Mouse (Mus musculus): ENCODE measurements around the gene Ctf1. TPM values are rescaled to one million over a fixed set of nuclear protein-coding genes. Genes with fewer than 3 reads are reported as not detected.

The Ctf1 gene
- total RNA-seq, 4 experiments from 2014 or later, result 15.2 to 20.3 (median 17.1) TPM

Small RNAs within 50 kb of the gene (microRNA-seq; reads per million reads assigned to microRNA genes)
- gene Mir762, result not detected

Other genes with a start within 250 kb of the Ctf1 start
- 10 to 100 TPM; 21.9 to 29.3 (median 25.1) TPM for gene Fbrs, start 233.5 kb upstream of the Ctf1 start, total RNA-seq (2022)
- gene Srcap, start 200.8 kb upstream of the Ctf1 start, total RNA-seq (2022), result 10 to 100 TPM; 44.3 to 52.4 (median 48.6) TPM
- 1 to 10 TPM; 4.4 to 8.0 (median 5.5) TPM for gene Gm42715, start 193.2 kb upstream of the Ctf1 start, total RNA-seq (2022)
- gene Tmem265, start 151.3 kb upstream of the Ctf1 start, total RNA-seq (2022), result not detected
- 10 to 100 TPM in 1 of 4 experiments, 1 to 10 TPM in 3; 8.0 to 10.6 (median 8.4) TPM for gene Phkg2, start 139.4 kb upstream of the Ctf1 start, total RNA-seq (2022)
- gene Ccdc189, start 124.1 kb upstream of the Ctf1 start, total RNA-seq (2022), result 1 to 10 TPM; 2.0 to 2.6 (median 2.2) TPM
- 10 to 100 TPM; 28.6 to 32.3 (median 30.6) TPM for gene Rnf40, start 124.0 kb upstream of the Ctf1 start, total RNA-seq (2022)
- 1 to 10 TPM; 6.8 to 7.8 (median 7.4) TPM for gene Zfp629, start 96.9 kb upstream of the Ctf1 start, total RNA-seq (2022)
- 10 to 100 TPM; 33.5 to 36.0 (median 34.1) TPM for gene Bcl7c, start 3.8 kb upstream of the Ctf1 start, total RNA-seq (2022)
- not detected for gene Ctf2, start 19.4 kb downstream of the Ctf1 start, total RNA-seq (2022)
- gene Fbxl19, start 31.8 kb downstream of the Ctf1 start, total RNA-seq (2022), result 1 to 10 TPM in 2 of 4 experiments, under 1 TPM in 2; 0.92 to 1.6 (median 1.1) TPM
- 10 to 100 TPM; 12.2 to 13.6 (median 12.9) TPM for gene Orai3, start 57.1 kb downstream of the Ctf1 start, total RNA-seq (2022)
- 10 to 100 TPM; 16.4 to 22.8 (median 18.6) TPM for gene Setd1a, start 63.9 kb downstream of the Ctf1 start, total RNA-seq (2022)
- gene Gm49388, start 72.9 kb downstream of the Ctf1 start, total RNA-seq (2022), result 1 to 10 TPM; 1.6 to 2.3 (median 2.1) TPM
- gene Hsd3b7, start 87.9 kb downstream of the Ctf1 start, total RNA-seq (2022), result 1 to 10 TPM; 1.5 to 4.2 (median 1.9) TPM
- 10 to 100 TPM; 44.5 to 64.1 (median 50.8) TPM for gene Stx4a, start 111.6 kb downstream of the Ctf1 start, total RNA-seq (2022)
- 1 to 10 TPM in 1 of 4 experiments, under 1 TPM in 3; 0.53 to 1.0 (median 0.75) TPM for gene Stx1b, start 111.8 kb downstream of the Ctf1 start, total RNA-seq (2022)
- gene Zfp646, start 163.5 kb downstream of the Ctf1 start, total RNA-seq (2022), result 10 to 100 TPM; 12.2 to 14.5 (median 14.0) TPM
- gene Zfp668, start 164.1 kb downstream of the Ctf1 start, total RNA-seq (2022), result 1 to 10 TPM; 3.1 to 4.6 (median 4.5) TPM
- gene Prss53, start 178.2 kb downstream of the Ctf1 start, total RNA-seq (2022), result 1 to 10 TPM; 1.5 to 1.8 (median 1.7) TPM
- gene Gm21974, start 182.7 kb downstream of the Ctf1 start, total RNA-seq (2022), result not detected
- 1 to 10 TPM; 5.3 to 9.9 (median 8.6) TPM for gene Vkorc1, start 182.9 kb downstream of the Ctf1 start, total RNA-seq (2022)
- gene Bckdk, start 191.3 kb downstream of the Ctf1 start, total RNA-seq (2022), result 100 to 1,000 TPM; 163 to 190 (median 180) TPM
- gene Kat8, start 199.8 kb downstream of the Ctf1 start, total RNA-seq (2022), result 10 to 100 TPM; 20.8 to 30.8 (median 23.0) TPM
- not detected for gene Prss8, start 217.4 kb downstream of the Ctf1 start, total RNA-seq (2022)
- gene Prss36, start 234.0 kb downstream of the Ctf1 start, total RNA-seq (2022), result 1 to 10 TPM; 5.7 to 8.9 (median 7.9) TPM

Data from gastrocnemius, adult 8-10 months (tissue).